Mouse (Mus musculus): ENCODE data around the gene Arrdc1.

DNA sequence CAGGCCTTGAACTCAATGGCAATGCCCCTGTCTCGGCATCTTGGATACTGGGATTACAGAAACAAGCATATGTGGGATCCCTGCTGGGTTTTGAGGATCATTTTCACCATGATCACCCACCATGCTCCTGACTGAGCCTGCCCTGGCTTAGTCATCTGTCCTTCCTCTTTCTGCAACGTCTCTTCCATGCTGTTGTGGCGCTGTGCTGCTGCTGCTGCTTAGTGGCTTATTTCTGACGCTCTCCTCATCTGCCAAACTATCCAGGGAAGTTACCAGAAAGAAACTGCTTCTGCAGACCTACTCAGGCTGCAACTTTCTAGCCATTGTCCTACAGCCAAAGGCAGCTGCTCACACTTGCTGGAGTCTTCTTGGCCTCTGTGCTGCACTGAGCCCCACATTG lies 35.3 kb upstream of the Arrdc1 start:
- TF ChIP-seq POLR2A (IDR thresholded peaks at IDR 0.05; ENCODE audit: borderline replicate concordance, extremely low read depth, insufficient read depth, insufficient read length, poor library complexity, severe bottlenecking) (no peak), CTCF (IDR thresholded peaks at IDR 0.05; ENCODE audit: borderline replicate concordance, extremely low read depth, insufficient read depth, insufficient read length) (no peak)

Data from brain, embryonic 14.5 days (tissue).